Mouse (Mus musculus): ENCODE measurements around the gene Doc2a. TPM values are rescaled to one million over a fixed set of nuclear protein-coding genes. Genes with fewer than 3 reads are reported as not detected.

The Doc2a gene
- polyA plus RNA-seq, 1 experiment from 2014 or later: not detected

- Histone ChIP-seq H3K36me3 (no peaks in the 10 kb centered on the region), H3K4me1 (replicated peaks) (peaks cover 10% of the 10 kb centered on the region), H3K27ac (no peak overlapping the region), H3K27me3 (peaks cover 54% of the 10 kb centered on the region), H3K9me3 (replicated peaks) (no peaks in the 10 kb centered on the region), H3K9ac (no peak overlapping the region), H3K4me3 (no peak overlapping the region), H3K4me2 (no peak overlapping the region)
- WGBS: 22% methylated on average over 8 of the region's 8 CpGs
- no peak for ATAC-seq (replicated peaks; ENCODE audit: insufficient number of reproducible peaks, insufficient read depth, low FRiP score, low read depth)
These were observed 21.8 kb upstream of the Doc2a start for GRCm38 (mm10) chr7:126825403-126825802.

GRCm38 (mm10) chr7:126825952-126826351, 21.3 kb upstream of the Doc2a start:
- Histone ChIP-seq H3K36me3 (no peaks in the 10 kb centered on the region), H3K4me3 (no peak overlapping the region), H3K4me1 (replicated peaks) (peaks cover 10% of the 10 kb centered on the region), H3K27me3 (peaks cover 59% of the 10 kb centered on the region), H3K27ac (no peak overlapping the region), H3K4me2 (no peak overlapping the region), H3K9ac (no peak overlapping the region), H3K9me3 (replicated peaks) (no peaks in the 10 kb centered on the region)
- WGBS: 52% methylated on average over 5 of the region's 5 CpGs
- ATAC-seq (replicated peaks; ENCODE audit: insufficient number of reproducible peaks, insufficient read depth, low FRiP score, low read depth): no peak

- H3K4me2 ChIP-seq: peak within 1 kb of the TSS; percentile 60
- H3K27me3 ChIP-seq: peaks cover 26% of the 10 kb centered on the region
- 60% methylated on average over 5 of the region's 5 CpGs for WGBS
- 0 out of 2 replicates have a peak within 1 kb of the TSS, but pooled peaks have one; percentile 19 for H3K9ac ChIP-seq
- peak within 1 kb of the TSS; percentile 40 for H3K4me3 ChIP-seq
- H3K9me3 ChIP-seq (replicated peaks): no peaks in the 10 kb centered on the region
- peaks cover 5% of the 10 kb centered on the region for H3K4me1 ChIP-seq (replicated peaks)
- H3K27ac ChIP-seq: no peak within 1 kb of the TSS
- no peak for ATAC-seq (replicated peaks; ENCODE audit: insufficient number of reproducible peaks, insufficient read depth, low FRiP score, low read depth)
- H3K36me3 ChIP-seq: no peaks in the 10 kb centered on the region
These were observed 15.7 kb upstream of the Doc2a start, which contains the start of gene 4930451I11Rik for GRCm38 (mm10) chr7:126831539-126831938. Gene 4930451I11Rik (minus strand): TSS chr7:126831639.

GRCm38 (mm10) chr7:126832036-126832598, 15.1 kb upstream of the Doc2a start:
- ATAC-seq (replicated peaks; ENCODE audit: insufficient number of reproducible peaks, insufficient read depth, low FRiP score, low read depth): peak; percentile 77
- Histone ChIP-seq H3K27me3 (peaks cover 26% of the 10 kb centered on the region), H3K4me1 (replicated peaks) (peaks cover 5% of the 10 kb centered on the region), H3K36me3 (no peaks in the 10 kb centered on the region), H3K4me3 (peak overlapping the region; percentile 40), H3K4me2 (peak overlapping the region; percentile 60), H3K9ac (0 out of 2 replicates have a peak overlapping the region, but pooled peaks have one; percentile 19), H3K27ac (no peak overlapping the region), H3K9me3 (replicated peaks) (no peaks in the 10 kb centered on the region)
- under 1% methylated on average over 21 of the region's 21 CpGs for WGBS

- H3K4me3 ChIP-seq: no peak overlapping the region
- H3K4me2 ChIP-seq: no peak overlapping the region
- no peak overlapping the region for H3K27ac ChIP-seq
- H3K36me3 ChIP-seq: no peaks in the 10 kb centered on the region
- H3K9me3 ChIP-seq (replicated peaks): no peaks in the 10 kb centered on the region
- H3K9ac ChIP-seq: no peak overlapping the region
- H3K4me1 ChIP-seq (replicated peaks): peaks cover 5% of the 10 kb centered on the region
- WGBS: 83% methylated on average over 1 of the region's 1 CpGs
- ATAC-seq (replicated peaks; ENCODE audit: insufficient number of reproducible peaks, insufficient read depth, low FRiP score, low read depth): no peak
- peaks cover 19% of the 10 kb centered on the region for H3K27me3 ChIP-seq
These were observed 13.9 kb upstream of the Doc2a start for GRCm38 (mm10) chr7:126833294-126833693.

- ATAC-seq (replicated peaks; ENCODE audit: insufficient number of reproducible peaks, insufficient read depth, low FRiP score, low read depth): no peak
- H3K27me3 ChIP-seq: peaks cover 19% of the 10 kb centered on the region
- WGBS: 65% methylated on average over 9 of the region's 9 CpGs
These were observed 3.9 kb upstream of the Doc2a start for GRCm38 (mm10) chr7:126843276-126843675.

GRCm38 (mm10) chr7:126845516-126845915, 1.7 kb upstream of the Doc2a start:
- Histone ChIP-seq H3K9me3 (replicated peaks) (no peaks in the 10 kb centered on the region; the same call in 1 of the 2 replicates), H3K4me3 (no peak overlapping the region), H3K4me1 (replicated peaks) (peaks cover 19% of the 10 kb centered on the region), H3K9ac (no peak overlapping the region), H3K27me3 (peaks cover 37% of the 10 kb centered on the region), H3K36me3 (no peaks in the 10 kb centered on the region), H3K4me2 (no peak overlapping the region), H3K27ac (no peak overlapping the region)
- ATAC-seq (replicated peaks; ENCODE audit: insufficient number of reproducible peaks, insufficient read depth, low FRiP score, low read depth): no peak
- 91% methylated on average over 2 of the region's 2 CpGs for WGBS

More at GRCm38 (mm10) chr7:126843276-126843675, 3.9 kb upstream of the Doc2a start:
- Histone ChIP-seq H3K4me1 (replicated peaks) (peaks cover 13% of the 10 kb centered on the region), H3K27ac (no peak overlapping the region), H3K9me3 (replicated peaks) (no peaks in the 10 kb centered on the region; the same call in 1 of the 2 replicates), H3K4me3 (no peak overlapping the region), H3K9ac (no peak overlapping the region), H3K4me2 (no peak overlapping the region), H3K36me3 (no peaks in the 10 kb centered on the region)

- Histone ChIP-seq H3K4me2 (peak overlapping the region; percentile 97), H3K9ac (peak overlapping the region; percentile 59), H3K4me3 (peak overlapping the region; percentile 50), H3K27ac (no peak overlapping the region), H3K4me1 (replicated peaks) (peaks cover 19% of the 10 kb centered on the region), H3K9me3 (replicated peaks) (no peaks in the 10 kb centered on the region), H3K36me3 (peaks cover 13% of the 10 kb centered on the region), H3K27me3 (peaks cover 37% of the 10 kb centered on the region)
- ATAC-seq (replicated peaks; ENCODE audit: insufficient number of reproducible peaks, insufficient read depth, low FRiP score, low read depth): no peak; the same call in 1 of the 2 replicates
- 2% methylated on average over 72 of the region's 74 CpGs for WGBS
These were observed 494 bp downstream of the Doc2a start for GRCm38 (mm10) chr7:126847421-126848398.

- Histone ChIP-seq H3K27ac (no peak overlapping the region), H3K9me3 (replicated peaks) (no peaks in the 10 kb centered on the region), H3K4me3 (peak overlapping the region; percentile 50; the same call in 1 of the 2 replicates), H3K9ac (no peak overlapping the region), H3K36me3 (peaks cover 24% of the 10 kb centered on the region), H3K27me3 (peaks cover 37% of the 10 kb centered on the region), H3K4me2 (0 out of 2 replicates have a peak overlapping the region, but pooled peaks have one; percentile 97), H3K4me1 (replicated peaks) (peaks cover 19% of the 10 kb centered on the region)
- WGBS: 28% methylated on average over 10 of the region's 10 CpGs
- ATAC-seq (replicated peaks; ENCODE audit: insufficient number of reproducible peaks, insufficient read depth, low FRiP score, low read depth): no peak
These were observed 1.6 kb downstream of the Doc2a start for GRCm38 (mm10) chr7:126848794-126849193.

- Histone ChIP-seq H3K9ac (no peak overlapping the region), H3K27ac (no peak overlapping the region), H3K4me3 (no peak overlapping the region), H3K9me3 (replicated peaks) (no peaks in the 10 kb centered on the region), H3K4me1 (replicated peaks) (peaks cover 19% of the 10 kb centered on the region), H3K36me3 (peaks cover 30% of the 10 kb centered on the region), H3K27me3 (peaks cover 37% of the 10 kb centered on the region), H3K4me2 (no peak overlapping the region)
- ATAC-seq (replicated peaks; ENCODE audit: insufficient number of reproducible peaks, insufficient read depth, low FRiP score, low read depth): no peak
- WGBS: 59% methylated on average over 6 of the region's 6 CpGs
These were observed 2.9 kb downstream of the Doc2a start for GRCm38 (mm10) chr7:126850161-126850560.

- H3K9ac ChIP-seq: no peak overlapping the region
- H3K4me1 ChIP-seq (replicated peaks): peaks cover 19% of the 10 kb centered on the region
- no peak overlapping the region for H3K4me3 ChIP-seq
- H3K9me3 ChIP-seq (replicated peaks): no peaks in the 10 kb centered on the region
- H3K27ac ChIP-seq: no peak overlapping the region
- WGBS: 49% methylated on average over 12 of the region's 12 CpGs
- H3K27me3 ChIP-seq: peaks cover 37% of the 10 kb centered on the region
- ATAC-seq (replicated peaks; ENCODE audit: insufficient number of reproducible peaks, insufficient read depth, low FRiP score, low read depth): no peak
- no peak overlapping the region for H3K4me2 ChIP-seq
- peaks cover 39% of the 10 kb centered on the region for H3K36me3 ChIP-seq
These were observed 4.0 kb downstream of the Doc2a start for GRCm38 (mm10) chr7:126851192-126851591.
